Mouse (Mus musculus) embryonic facial prominence, embryonic 14.5 days (tissue): ENCODE results near the gene Meis2. TPM values are rescaled to one million over a fixed set of nuclear protein-coding genes. Genes with fewer than 3 reads are reported as not detected.

Experiments used
- ATAC-seq: fragments of 200-750 bp; cut with Nextera tagmentation; 2 replicates; pipeline ENCODE4 v1.8.0; 2017; ENCODE audit warnings: low read depth, moderate number of reproducible peaks, moderate TSS enrichment
- DNase-seq: peaks from one replicate; pipeline ENCODE4 v3.0.0-alpha.2; 2015; ENCODE audit warnings: low spot score
- H3K27ac ChIP-seq: fragments of 300-500 bp; sonication (generic); replicated peaks from 2 replicates; pipeline ENCODE4 v1.5.1; 2014; ENCODE audit warnings: low read depth, mild to moderate bottlenecking, low read length, moderate library complexity
- H3K27me3 ChIP-seq: fragments of 300-500 bp; sonication (generic); replicated peaks from 2 replicates; pipeline ENCODE4 v1.6.1; 2014; ENCODE audit warnings: low read length; ENCODE audit not compliant: control insufficient read depth, insufficient read depth
- H3K36me3 ChIP-seq: fragments of 300-500 bp; sonication (generic); 2 replicates; pipeline ENCODE4 v1.6.1; 2014; ENCODE audit warnings: low read length, mixed read lengths; ENCODE audit not compliant: control insufficient read depth, insufficient read depth
- H3K4me1 ChIP-seq: fragments of 300-500 bp; sonication (generic); 2 replicates; pipeline ENCODE4 v1.6.1; 2014; ENCODE audit warnings: antibody characterized with exemption, low read length; ENCODE audit not compliant: control insufficient read depth, insufficient read depth
- H3K4me2 ChIP-seq: fragments of 300-500 bp; sonication (generic); 2 replicates; pipeline ENCODE4 v1.6.1; 2014; ENCODE audit warnings: low read depth, mild to moderate bottlenecking, low read length, moderate library complexity, mixed read lengths
- H3K4me3 ChIP-seq: fragments of 300-500 bp; sonication (generic); 2 replicates; pipeline ENCODE4 v1.5.1; 2014; ENCODE audit warnings: low read depth, mild to moderate bottlenecking, low read length
- H3K9ac ChIP-seq: fragments of 300-500 bp; sonication (generic); 2 replicates; pipeline ENCODE4 v1.6.1; 2014; ENCODE audit warnings: low read depth, mild to moderate bottlenecking, low read length, moderate library complexity, mixed read lengths
- H3K9me3 ChIP-seq: fragments of 300-500 bp; sonication (generic); 2 replicates; pipeline ENCODE4 v1.6.1; 2016; ENCODE audit warnings: low read length; ENCODE audit not compliant: control insufficient read depth
- WGBS: fragments of 180-500 bp; shearing (Covaris S2); extraction: QIAGEN DNeasy Blood & Tissue Kit; methylation state at CpG from one replicate; pipeline ENCODE4 v1.1.7; 2014; 5-methylcytosine and 5-hydroxymethylcytosine counted together
- polyA plus RNA-seq: library from polyadenylated mRNA; unstranded; fragments of >200 nt; fragmentation: Nextera tagmentation; extraction: Ambion mirVana; gene quantifications from 2 replicates; pipeline ENCODE4 v1.2.1, GENCODE M21; 2014

The Meis2 gene
- polyA plus RNA-seq, 1 experiment from 2014 or later = 30.4 TPM

GRCm38 (mm10) chr2:116052688-116053421 lies 12.8 kb downstream of the Meis2 start:
- Histone ChIP-seq H3K4me1 (peaks cover 11% of the 10 kb centered on the region), H3K4me2 (peak overlapping the region; percentile 39), H3K27me3 (no peaks in the 10 kb centered on the region), H3K27ac (peak overlapping the region; percentile 29; the same call in 1 of the 2 replicates), H3K9ac (0 out of 2 replicates have a peak overlapping the region, but pooled peaks have one; percentile 20), H3K36me3 (peaks cover 8% of the 10 kb centered on the region; the same call in 1 of the 2 replicates), H3K9me3 (no peaks in the 10 kb centered on the region), H3K4me3 (no peak overlapping the region)
- no peak for DNase-seq
- no peak; the same call in 1 of the 2 replicates for ATAC-seq

- Histone ChIP-seq H3K9me3 (no peaks in the 10 kb centered on the region), H3K36me3 (peaks cover 10% of the 10 kb centered on the region; the same call in 1 of the 2 replicates), H3K4me3 (no peak overlapping the region), H3K9ac (0 out of 2 replicates have a peak overlapping the region, but pooled peaks have one; percentile 20), H3K27me3 (no peaks in the 10 kb centered on the region), H3K27ac (peak overlapping the region; percentile 29; the same call in 1 of the 2 replicates), H3K4me2 (peak overlapping the region; percentile 39), H3K4me1 (peaks cover 16% of the 10 kb centered on the region)
- peak; percentile 75 for ATAC-seq
- 59% methylated on average over 9 of the region's 9 CpGs for WGBS
- no peak for DNase-seq
Observed at GRCm38 (mm10) chr2:116051906-116052614, 13.6 kb downstream of the Meis2 start.

GRCm38 (mm10) chr2:116049710-116050109 lies 15.9 kb downstream of the Meis2 start:
- 0 out of 2 replicates have a peak overlapping the region, but pooled peaks have one; percentile 15 for H3K27ac ChIP-seq
- peak overlapping the region; percentile 34; the same call in 1 of the 2 replicates for H3K4me2 ChIP-seq

GRCm38 (mm10) chr2:116047365-116047764 lies 18.3 kb downstream of the Meis2 start:
- Histone ChIP-seq H3K9me3 (no peaks in the 10 kb centered on the region), H3K4me1 (peaks cover 15% of the 10 kb centered on the region), H3K4me3 (no peak overlapping the region), H3K4me2 (no peak overlapping the region), H3K27me3 (no peaks in the 10 kb centered on the region), H3K9ac (no peak overlapping the region), H3K36me3 (peaks cover 5% of the 10 kb centered on the region; the same call in 1 of the 2 replicates), H3K27ac (no peak overlapping the region; the same call in 1 of the 2 replicates)
- no peak for DNase-seq
- no peak for ATAC-seq
- 34% methylated on average over 8 of the region's 8 CpGs for WGBS

More at GRCm38 (mm10) chr2:116049710-116050109, 15.9 kb downstream of the Meis2 start:
- 64% methylated on average over 9 of the region's 9 CpGs for WGBS
- Histone ChIP-seq H3K9me3 (no peaks in the 10 kb centered on the region), H3K36me3 (0 out of 2 replicates have a peak, but pooled peaks cover 5% of the 10 kb centered on the region), H3K9ac (no peak overlapping the region), H3K4me1 (peaks cover 20% of the 10 kb centered on the region), H3K27me3 (no peaks in the 10 kb centered on the region), H3K4me3 (no peak overlapping the region)
- no peak for DNase-seq
- no peak for ATAC-seq

DNA sequence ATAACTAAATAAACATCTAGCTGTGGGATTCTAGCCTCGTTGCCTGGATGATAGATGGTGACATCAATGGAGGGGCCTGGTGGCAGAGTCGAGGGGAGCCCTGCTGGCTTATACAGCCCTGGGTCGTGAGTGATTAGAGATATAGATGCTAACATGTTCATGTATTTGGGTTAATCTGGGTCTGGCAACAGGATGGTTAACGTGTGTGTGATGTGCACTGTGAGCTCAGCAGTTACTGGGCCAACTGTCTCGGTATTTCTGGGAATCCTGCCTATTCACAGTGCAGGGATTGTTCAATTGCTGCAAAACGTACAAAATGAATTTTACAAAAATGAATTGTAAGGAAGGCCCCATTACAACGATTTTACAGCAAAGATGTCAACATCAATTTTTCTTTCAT lies 20.6 kb downstream of the Meis2 start:
- DNase-seq (no peak), ATAC-seq (peak; percentile 26; the same call in 1 of the 2 replicates)
- H3K9ac ChIP-seq = no peak overlapping the region
- H3K36me3 ChIP-seq = peaks cover 9% of the 10 kb centered on the region
- H3K4me3 ChIP-seq = no peak overlapping the region
- H3K4me1 ChIP-seq = peaks cover 9% of the 10 kb centered on the region; the same call in 1 of the 2 replicates
- WGBS = 37% methylated on average over 7 of the region's 7 CpGs
- H3K27me3 ChIP-seq = no peaks in the 10 kb centered on the region
- H3K27ac ChIP-seq = no peak overlapping the region
- no peaks in the 10 kb centered on the region for H3K9me3 ChIP-seq
- H3K4me2 ChIP-seq = no peak overlapping the region

GRCm38 (mm10) chr2:116042934-116043698 lies 22.5 kb downstream of the Meis2 start:
- Histone ChIP-seq H3K27me3 (no peaks in the 10 kb centered on the region), H3K4me3 (no peak overlapping the region), H3K9me3 (no peaks in the 10 kb centered on the region), H3K36me3 (peaks cover 9% of the 10 kb centered on the region), H3K9ac (no peak overlapping the region), H3K27ac (no peak overlapping the region), H3K4me1 (peaks cover 9% of the 10 kb centered on the region; the same call in 1 of the 2 replicates), H3K4me2 (no peak overlapping the region)
- no peak for DNase-seq
- 58% methylated on average over 12 of the region's 12 CpGs for WGBS
- no peak for ATAC-seq

DNA sequence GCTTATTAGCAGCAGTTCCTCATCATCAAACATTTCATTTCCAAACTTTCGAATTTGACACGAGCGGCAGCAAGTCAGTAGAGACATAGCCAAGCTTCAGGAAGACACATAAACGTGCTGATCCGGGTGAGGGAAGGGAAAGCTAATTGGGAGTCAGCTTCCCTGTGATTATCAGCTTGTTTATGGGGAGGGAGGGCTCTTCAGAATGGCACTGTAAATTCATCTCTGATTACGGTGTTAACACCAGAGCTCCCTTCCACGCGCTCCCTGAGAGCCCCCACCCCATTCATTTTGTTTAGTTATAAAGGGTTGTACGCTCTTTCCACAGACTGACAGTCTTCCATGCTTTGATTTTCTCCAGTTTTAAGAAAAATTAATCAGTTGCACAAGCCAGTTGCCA lies 23.2 kb downstream of the Meis2 start:
- WGBS = 70% methylated on average over 9 of the region's 9 CpGs
- Histone ChIP-seq H3K4me3 (no peak overlapping the region), H3K36me3 (peaks cover 5% of the 10 kb centered on the region), H3K4me1 (peaks cover 7% of the 10 kb centered on the region; the same call in 1 of the 2 replicates), H3K9ac (no peak overlapping the region), H3K4me2 (no peak overlapping the region), H3K27ac (no peak overlapping the region), H3K27me3 (no peaks in the 10 kb centered on the region), H3K9me3 (no peaks in the 10 kb centered on the region)
- DNase-seq = no peak
- ATAC-seq = no peak

DNA sequence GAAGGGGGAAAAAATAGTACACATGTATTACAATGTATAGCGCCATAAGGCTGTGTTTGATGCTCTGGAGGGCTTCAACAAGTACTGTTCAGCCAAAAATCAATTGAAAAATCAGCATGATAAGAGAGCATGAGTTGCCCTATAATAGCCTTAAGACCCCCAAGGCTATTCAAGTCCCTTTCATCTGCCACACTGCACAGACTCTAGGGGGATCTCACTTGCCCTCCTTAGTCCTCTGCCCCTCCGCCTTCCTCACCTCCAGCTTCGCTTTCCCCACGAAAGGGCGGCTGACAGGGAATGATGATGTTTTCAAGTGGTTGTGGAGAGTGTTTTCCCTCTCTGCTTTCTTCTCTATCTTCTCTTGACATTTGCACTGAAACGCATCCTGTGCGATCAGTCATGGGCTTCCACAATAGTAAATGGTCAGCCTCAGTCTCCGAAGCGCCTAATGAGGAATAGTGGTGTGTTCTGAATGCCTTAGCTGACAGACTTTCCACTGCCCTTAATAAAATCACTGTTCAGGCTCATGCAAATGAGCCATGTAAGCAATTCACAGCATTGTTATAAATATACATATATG lies 23.9 kb downstream of the Meis2 start:
- ATAC-seq (no peak), DNase-seq (no peak)
- Histone ChIP-seq H3K27ac (no peak overlapping the region), H3K4me1 (0 out of 2 replicates have a peak, but pooled peaks cover 3% of the 10 kb centered on the region), H3K9me3 (no peaks in the 10 kb centered on the region), H3K27me3 (no peaks in the 10 kb centered on the region), H3K4me3 (no peak overlapping the region), H3K36me3 (peaks cover 4% of the 10 kb centered on the region), H3K9ac (no peak overlapping the region), H3K4me2 (no peak overlapping the region)
- WGBS = 84% methylated on average over 9 of the region's 9 CpGs
